Comparison of ENCODE assay signal across 16 mouse cellular contexts in the genomic region with DNA sequence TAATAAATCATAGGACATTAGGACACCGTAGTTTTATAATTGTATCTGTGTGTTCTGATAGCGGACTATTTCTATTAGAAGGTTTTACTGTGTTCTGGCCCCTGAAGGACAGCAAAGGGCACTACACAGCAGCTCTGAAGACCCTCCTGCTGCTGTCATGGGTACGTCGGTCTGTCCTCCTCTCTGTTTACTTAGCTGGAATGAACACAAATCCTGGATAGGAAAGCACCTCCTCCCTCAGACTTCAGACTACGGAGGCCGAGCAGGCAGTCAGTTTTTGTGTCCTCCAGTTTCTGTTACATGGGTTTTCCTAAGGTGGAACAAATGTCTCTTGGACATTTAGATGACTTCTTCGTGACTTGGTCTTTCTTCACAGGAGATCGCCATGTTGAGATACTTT.
"Had no signal": no experiment of that assay in that cellular context is flagged by ENCODE, and none has a peak within 500 bp of the region (broad histone marks: within the 10 kb centered on the region; RNA-seq: fewer than 3 reads in every experiment).

No protein-coding gene starts in this region.

- H3K27ac ChIP-seq: limb, embryonic 15.5 days; lung, embryonic 15.5 days; macrophage; midbrain, embryonic 15.5 days; neural tube, embryonic 13.5 days had no signal

- DNase-seq: kidney, adult 8-10 months; layer of hippocampus, postnatal 36 days; lung, postnatal 14 days; retina, postnatal 1 day; right cerebral cortex, postnatal 4 days; spleen, adult 18-20 months; thymus, adult 2 months; thymus, postnatal 25 days had no signal

- ATAC-seq: hindbrain, postnatal 0 days; midbrain, embryonic 15.5 days had no signal

- H3K9me3 ChIP-seq: limb, embryonic 15.5 days; lung, embryonic 15.5 days; megakaryocyte, embryonic 14.5 days; midbrain, embryonic 15.5 days; neural tube, embryonic 13.5 days had no signal

- H3K4me2 ChIP-seq: limb, embryonic 15.5 days; lung, embryonic 15.5 days; midbrain, embryonic 11.5 days; midbrain, embryonic 15.5 days; neural tube, embryonic 13.5 days had no signal

- H3K36me3 ChIP-seq: limb, embryonic 15.5 days; lung, embryonic 15.5 days; midbrain, embryonic 15.5 days; neural tube, embryonic 13.5 days had no signal

- H3K4me3 ChIP-seq: limb, embryonic 15.5 days; lung, embryonic 15.5 days; megakaryocyte, embryonic 14.5 days; midbrain, embryonic 15.5 days; neural tube, embryonic 13.5 days had no signal

- H3K27me3 ChIP-seq: limb, embryonic 15.5 days; lung, embryonic 15.5 days; megakaryocyte, embryonic 14.5 days; midbrain, embryonic 15.5 days; neural tube, embryonic 13.5 days had no signal

- H3K9ac ChIP-seq: limb, embryonic 15.5 days; lung, embryonic 15.5 days; midbrain, embryonic 15.5 days; neural tube, embryonic 13.5 days had no signal
